In genomic region chr10:16814013-16814412, GRCm38 (mm10) we compare ENCODE assay signal across 31 mouse cellular contexts.
"Had no signal": no experiment of that assay in that cellular context is flagged by ENCODE, and none has a peak within 500 bp of the region (broad histone marks: within the 10 kb centered on the region; RNA-seq: fewer than 3 reads in every experiment).

No protein-coding gene starts in this region.

- H3K4me2 ChIP-seq: limb, embryonic 12.5 days; limb, embryonic 13.5 days; limb, embryonic 15.5 days; liver, embryonic 11.5 days; liver, embryonic 12.5 days; liver, embryonic 13.5 days; liver, embryonic 15.5 days; lung, embryonic 14.5 days; lung, embryonic 15.5 days; midbrain, embryonic 12.5 days; midbrain, embryonic 15.5 days; neural tube, embryonic 12.5 days; neural tube, embryonic 13.5 days had no signal

- H3K4me1 ChIP-seq: limb, embryonic 12.5 days; limb, embryonic 13.5 days; limb, embryonic 15.5 days; liver, embryonic 12.5 days; liver, embryonic 13.5 days; liver, embryonic 15.5 days; lung, embryonic 15.5 days; midbrain, embryonic 10.5 days; midbrain, embryonic 12.5 days; midbrain, embryonic 15.5 days; neural tube, embryonic 12.5 days; neural tube, embryonic 13.5 days had no signal

- H3K27me3 ChIP-seq: limb, embryonic 12.5 days; limb, embryonic 13.5 days; limb, embryonic 15.5 days; liver, embryonic 12.5 days; liver, embryonic 13.5 days; liver, embryonic 15.5 days; lung, embryonic 15.5 days; megakaryocyte, embryonic 14.5 days; midbrain, embryonic 12.5 days; midbrain, embryonic 15.5 days; neural tube, embryonic 12.5 days; neural tube, embryonic 13.5 days had no signal

- DNase-seq: left cerebral cortex, postnatal 4 days; liver; liver, embryonic 13.5 days; liver, postnatal 0 days; lung, adult 18-20 months; lung, adult 2 months; lung, embryonic 14.5 days; lung, postnatal 10 days; lung, postnatal 14 days; lung, postnatal 36 days; lung, postnatal 4 days; midbrain, embryonic 14.5 days had no signal

- H3K36me3 ChIP-seq: limb, embryonic 12.5 days; limb, embryonic 13.5 days; limb, embryonic 15.5 days; liver, embryonic 12.5 days; liver, embryonic 13.5 days; liver, embryonic 15.5 days; lung, embryonic 15.5 days; midbrain, embryonic 10.5 days; midbrain, embryonic 12.5 days; midbrain, embryonic 15.5 days; neural tube, embryonic 12.5 days; neural tube, embryonic 13.5 days had no signal

- H3K27ac ChIP-seq: left cerebral cortex, adult 2 months; limb, embryonic 12.5 days; limb, embryonic 13.5 days; limb, embryonic 15.5 days; liver, embryonic 12.5 days; liver, embryonic 13.5 days; liver, embryonic 14.5 days; liver, embryonic 15.5 days; lung, embryonic 15.5 days; macrophage; midbrain, embryonic 10.5 days; midbrain, embryonic 12.5 days; midbrain, embryonic 15.5 days; neural tube, embryonic 12.5 days; neural tube, embryonic 13.5 days had no signal

- H3K9me3 ChIP-seq: limb, embryonic 12.5 days; limb, embryonic 13.5 days; limb, embryonic 15.5 days; liver, embryonic 12.5 days; liver, embryonic 13.5 days; liver, embryonic 15.5 days; lung, embryonic 15.5 days; megakaryocyte, embryonic 14.5 days; midbrain, embryonic 10.5 days; midbrain, embryonic 12.5 days; midbrain, embryonic 15.5 days; neural tube, embryonic 12.5 days; neural tube, embryonic 13.5 days had no signal

- ATAC-seq: liver, embryonic 12.5 days; liver, postnatal 0 days; lung, postnatal 0 days; midbrain, embryonic 15.5 days; midbrain, embryonic 16.5 days had no signal

- H3K9ac ChIP-seq: limb, embryonic 12.5 days; limb, embryonic 13.5 days; limb, embryonic 15.5 days; liver, embryonic 12.5 days; liver, embryonic 13.5 days; liver, embryonic 14.5 days; liver, embryonic 15.5 days; liver, postnatal 0 days; lung, embryonic 14.5 days; lung, embryonic 15.5 days; midbrain, embryonic 12.5 days; midbrain, embryonic 15.5 days; neural tube, embryonic 12.5 days; neural tube, embryonic 13.5 days had no signal

- H3K4me3 ChIP-seq: left cerebral cortex, adult 2 months; limb, embryonic 12.5 days; limb, embryonic 13.5 days; limb, embryonic 15.5 days; liver, embryonic 12.5 days; liver, embryonic 13.5 days; liver, embryonic 15.5 days; lung, embryonic 15.5 days; megakaryocyte, embryonic 14.5 days; midbrain, embryonic 10.5 days; midbrain, embryonic 12.5 days; midbrain, embryonic 15.5 days; myocyte; neural tube, embryonic 12.5 days; neural tube, embryonic 13.5 days had no signal
